Mouse (Mus musculus) brain, embryonic 14.5 days (tissue): ENCODE data around the gene Smarca2. TPM values are rescaled to one million over a fixed set of nuclear protein-coding genes. Genes with fewer than 3 reads are reported as not detected.
A peak's percentile ranks its signal among the peaks of the same experiment; 100 is the strongest.
"Not testable (repeated sequence)": the region's sequence is repeated elsewhere in the genome, so short reads cannot be mapped to it uniquely, and the experiment has no call there.

Experiments used
- DNase-seq: peaks from one replicate; pipeline ENCODE4 v3.0.0-alpha.2; 2011; ENCODE audit warnings: low read depth
- CTCF ChIP-seq: fragments of 200-500 bp; IDR thresholded peaks from 2 replicates; pipeline ENCODE4 v1.5.1; 2012; ENCODE audit warnings: inconsistent platforms, mild to moderate bottlenecking, moderate library complexity, borderline replicate concordance; ENCODE audit not compliant: insufficient read depth, insufficient read length; ENCODE audit errors: extremely low read depth
- POLR2A ChIP-seq: fragments of 200-500 bp; IDR thresholded peaks from 2 replicates; pipeline ENCODE4 v1.6.1; 2012; ENCODE audit warnings: mild to moderate bottlenecking, inconsistent platforms, borderline replicate concordance; ENCODE audit not compliant: poor library complexity, insufficient read depth, insufficient read length, severe bottlenecking; ENCODE audit errors: extremely low read depth
- polyA plus RNA-seq: library from polyadenylated mRNA; depleted of rRNA; stranded (reverse); fragments of >200 nt; gene quantifications from 2 replicates; pipeline ENCODE4 v1.2.3, GENCODE M21; 2012

Gene Smarca2
- polyA plus RNA-seq, 1 experiment: 100 TPM

- TF ChIP-seq CTCF (peak; percentile 35; the same call in 1 of the 2 replicates), POLR2A (no peak)
- no peak for DNase-seq
Observed at GRCm38 (mm10) chr19:26711268-26711667, 106.4 kb downstream of the Smarca2 start.

- TF ChIP-seq CTCF: no peak
- no peak for DNase-seq
Observed at GRCm38 (mm10) chr19:26716217-26716616, 111.4 kb downstream of the Smarca2 start.

DNA sequence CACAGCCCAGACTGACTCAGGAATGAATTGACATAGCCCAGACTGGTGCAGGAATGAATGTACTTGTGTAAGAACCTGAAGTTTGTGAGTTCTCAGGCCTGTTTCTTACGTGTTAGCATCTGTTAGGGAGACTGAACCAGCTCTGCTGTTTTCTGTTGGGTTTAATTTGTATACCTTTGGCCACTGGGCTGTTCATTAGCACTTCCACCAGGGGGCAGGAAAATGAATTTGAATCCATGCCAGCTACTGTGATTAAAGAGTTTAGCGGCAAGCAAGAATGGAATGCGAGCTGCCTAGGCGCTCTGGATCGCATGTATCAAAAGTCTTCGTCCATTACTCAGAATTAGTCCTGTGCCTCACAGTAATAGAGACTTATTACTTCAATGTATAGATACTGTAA lies 113.4 kb downstream of the Smarca2 start:
- DNase-seq: peak; percentile 80
- peak; percentile 56; the same call in 1 of the 2 replicates for TF ChIP-seq CTCF
- TF ChIP-seq POLR2A: no peak

GRCm38 (mm10) chr19:26719161-26719560 lies 114.3 kb downstream of the Smarca2 start:
- DNase-seq: no peak
- no peak for TF ChIP-seq POLR2A
- TF ChIP-seq CTCF: no peak

DNA sequence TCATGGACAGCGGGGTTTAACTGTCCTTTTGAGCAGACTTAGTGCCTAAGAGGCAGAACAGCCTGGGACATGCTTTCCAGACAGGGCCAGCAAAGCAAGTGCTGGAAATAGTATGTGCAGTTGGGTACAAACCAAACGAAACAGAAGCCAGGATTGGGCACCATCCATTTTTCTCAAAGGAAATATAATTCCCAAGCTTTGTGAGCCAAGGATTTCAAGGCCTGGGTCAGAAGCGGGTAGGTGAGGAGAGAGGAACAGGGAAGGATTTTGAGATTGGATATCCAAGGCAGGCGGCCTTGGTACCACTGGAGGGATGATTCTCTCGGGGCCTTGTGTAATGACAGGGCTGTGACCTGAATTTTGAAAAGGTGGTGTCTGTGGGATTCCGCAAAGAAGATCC lies 116.9 kb downstream of the Smarca2 start:
- DNase-seq: no peak
- TF ChIP-seq POLR2A (no peak), CTCF (no peak)

DNA sequence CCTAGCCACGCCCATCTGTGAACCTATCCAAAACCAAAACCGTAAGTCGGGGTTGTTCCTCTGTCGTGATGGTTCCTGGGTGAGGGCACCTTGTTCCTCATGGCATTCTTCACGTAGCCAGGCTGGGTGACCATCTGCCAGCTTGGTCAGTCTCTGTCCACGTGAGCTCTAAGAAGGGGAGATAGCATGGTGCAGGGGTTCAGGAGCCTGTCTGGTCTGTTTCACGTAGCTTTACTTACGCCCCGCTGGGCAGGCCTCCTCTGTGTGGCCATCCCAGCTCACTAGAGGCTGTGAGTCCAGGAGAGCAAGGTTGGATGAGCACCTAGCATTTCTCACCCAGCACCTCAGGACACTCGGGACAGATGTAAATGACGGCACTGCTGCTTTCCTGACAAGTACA lies 119.0 kb downstream of the Smarca2 start:
- DNase-seq: no peak
- no peak for TF ChIP-seq POLR2A
- TF ChIP-seq CTCF: no peak

DNA sequence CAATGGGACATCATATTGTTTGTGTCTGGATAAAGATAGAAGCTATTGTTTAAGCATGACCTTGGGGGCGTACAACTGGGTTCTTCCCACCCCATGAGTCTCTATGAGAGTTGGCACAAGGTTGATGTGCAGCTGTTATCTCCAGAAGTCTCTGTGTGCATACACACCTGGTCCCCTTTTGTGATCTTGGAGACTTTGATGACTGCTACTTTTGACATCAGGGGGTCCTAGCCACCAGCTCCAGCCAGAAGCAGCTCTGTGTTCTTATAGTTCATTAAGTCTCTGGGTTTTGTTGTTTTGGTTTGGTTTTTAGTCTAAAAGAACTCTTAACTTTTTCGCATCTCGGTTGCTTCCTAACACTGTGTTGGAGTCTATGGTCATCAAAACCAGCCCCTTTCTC lies 119.8 kb downstream of the Smarca2 start:
- TF ChIP-seq POLR2A (no peak), CTCF (no peak)
- no peak for DNase-seq

DNA sequence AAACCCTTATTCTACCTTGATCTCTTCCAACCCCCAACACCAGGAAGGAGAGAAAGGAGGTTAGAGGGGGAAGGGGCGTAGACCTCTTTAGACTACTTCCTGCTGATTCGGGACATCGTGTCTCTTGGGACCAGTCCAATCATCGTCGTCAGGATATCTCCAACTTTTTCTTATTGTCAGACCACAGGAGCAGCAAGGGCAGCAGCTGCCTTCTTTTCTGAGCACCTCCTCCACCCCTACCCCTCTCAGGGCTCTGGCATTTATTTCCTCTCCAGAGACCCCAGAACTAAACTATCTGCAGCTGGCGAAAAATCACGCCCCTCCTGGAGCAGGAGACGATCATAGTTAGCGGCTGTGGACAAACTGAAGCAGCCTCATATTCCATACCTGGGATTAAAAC lies 122.9 kb downstream of the Smarca2 start:
- no peak for DNase-seq
- TF ChIP-seq CTCF: no peak
- TF ChIP-seq POLR2A: no peak

DNA sequence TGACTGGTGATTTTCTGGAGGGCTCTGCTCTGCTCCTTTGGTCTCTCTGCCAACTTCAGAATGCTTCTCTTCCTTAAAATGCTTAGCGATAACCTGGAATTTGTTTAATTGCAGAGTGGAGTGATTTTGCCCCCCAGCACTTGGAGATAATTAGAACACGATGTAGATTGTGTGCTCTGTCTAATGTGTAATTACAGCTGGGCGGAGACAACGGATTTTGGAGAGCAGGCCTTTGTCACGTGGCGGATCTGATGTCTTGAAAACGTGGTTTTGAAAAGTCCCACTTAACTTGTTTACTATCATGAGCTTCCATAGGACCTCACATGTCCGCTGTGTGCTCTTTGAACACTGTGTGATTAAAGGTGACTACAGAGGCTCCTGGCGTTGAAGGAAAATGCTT lies 125.6 kb downstream of the Smarca2 start:
- DNase-seq: peak; percentile 44
- TF ChIP-seq CTCF (no peak), POLR2A (no peak)

DNA sequence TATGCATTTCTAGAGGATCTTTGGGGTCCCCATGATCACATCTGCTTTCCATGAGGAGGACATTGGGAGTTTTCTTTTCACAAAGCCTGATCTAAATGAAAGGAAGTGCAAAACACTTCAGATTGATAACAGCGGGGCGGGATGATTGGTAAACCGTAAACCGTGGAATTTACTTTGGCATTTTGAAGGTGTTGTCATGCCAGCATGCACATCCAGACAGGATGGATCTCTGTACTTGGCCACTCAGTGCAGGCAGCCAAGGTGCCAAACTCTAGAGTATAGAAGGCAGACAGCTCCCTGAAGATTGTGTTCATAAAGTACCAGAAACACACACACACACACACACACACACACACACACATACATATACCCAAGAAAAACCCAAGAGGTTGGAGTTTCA lies 126.3 kb downstream of the Smarca2 start:
- DNase-seq: no peak
- TF ChIP-seq POLR2A (no peak), CTCF (no peak)

DNA sequence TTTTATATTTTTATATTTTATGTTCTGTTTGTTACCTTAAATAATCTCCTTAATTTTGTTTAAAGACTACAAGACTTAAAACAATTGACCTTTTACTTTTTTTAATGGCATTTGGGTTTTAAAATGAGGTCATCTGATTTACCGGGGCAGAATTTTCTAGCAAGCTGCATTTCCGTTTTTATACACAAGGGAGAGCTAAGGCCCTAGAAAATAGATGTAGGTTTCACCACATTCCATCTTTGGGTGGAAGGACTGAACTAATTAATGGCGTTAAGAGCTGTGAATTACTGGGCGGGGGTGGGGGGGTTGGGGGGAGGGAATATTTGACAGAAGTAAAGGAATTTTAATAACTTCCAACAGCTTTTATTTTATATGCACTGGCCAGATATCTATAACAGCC lies 127.0 kb downstream of the Smarca2 start:
- TF ChIP-seq CTCF: peak; percentile 37; the same call in 1 of the 2 replicates
- no peak for TF ChIP-seq POLR2A
- DNase-seq: peak; percentile 83

DNA sequence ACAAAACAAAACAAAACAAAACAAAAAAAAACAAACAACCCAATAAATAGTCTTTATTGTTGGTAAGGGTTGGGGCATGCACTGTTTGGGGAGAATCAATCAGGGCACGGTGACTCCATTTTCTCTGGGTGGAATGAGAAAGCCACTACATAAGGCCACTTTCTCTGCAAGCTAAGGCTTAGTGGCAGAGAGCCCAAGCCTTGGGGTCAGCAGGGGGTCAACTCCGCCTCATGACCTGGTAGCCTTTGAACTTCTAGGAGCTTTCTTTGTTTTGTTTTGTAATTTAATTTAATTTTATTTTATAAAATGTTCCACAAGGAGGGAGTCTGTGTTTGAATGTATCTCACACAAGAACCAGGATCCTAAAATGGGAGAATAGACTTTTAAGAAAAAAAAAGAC lies 128.2 kb downstream of the Smarca2 start:
- no peak for TF ChIP-seq POLR2A
- TF ChIP-seq CTCF: no peak
- no peak for DNase-seq

DNA sequence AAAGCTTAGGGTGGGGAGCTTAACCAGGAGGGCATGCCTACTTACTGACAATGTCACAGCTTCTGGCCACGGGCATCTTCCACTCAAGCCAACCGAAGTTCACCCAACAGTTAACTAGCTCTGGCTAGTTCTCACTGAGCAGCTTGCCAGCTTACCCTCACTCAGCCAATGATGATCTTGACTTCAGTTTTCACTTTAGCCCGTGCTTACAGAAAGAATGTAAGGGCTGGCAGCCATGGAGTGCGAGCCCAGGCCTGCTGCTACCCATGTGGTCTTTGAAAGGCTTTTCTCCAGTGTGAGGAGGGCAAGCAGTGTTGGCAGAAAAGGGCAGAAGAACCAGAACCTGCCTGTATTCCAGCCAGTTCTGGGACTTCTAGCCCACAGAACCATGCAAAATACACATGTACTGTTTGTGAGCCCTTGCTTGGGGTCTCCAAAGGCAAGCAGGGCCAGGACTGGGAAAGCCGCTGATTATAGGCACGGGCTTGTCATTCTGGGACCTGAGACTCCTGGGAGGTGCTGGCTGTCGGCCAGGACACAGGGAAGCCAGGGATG lies 128.8 kb downstream of the Smarca2 start:
- TF ChIP-seq CTCF (no peak), POLR2A (no peak)
- peak; percentile 30 for DNase-seq

- DNase-seq: peak; percentile 54
- TF ChIP-seq POLR2A: no peak
- no peak for TF ChIP-seq CTCF
Observed at GRCm38 (mm10) chr19:26734704-26735109, 129.9 kb downstream of the Smarca2 start.

DNA sequence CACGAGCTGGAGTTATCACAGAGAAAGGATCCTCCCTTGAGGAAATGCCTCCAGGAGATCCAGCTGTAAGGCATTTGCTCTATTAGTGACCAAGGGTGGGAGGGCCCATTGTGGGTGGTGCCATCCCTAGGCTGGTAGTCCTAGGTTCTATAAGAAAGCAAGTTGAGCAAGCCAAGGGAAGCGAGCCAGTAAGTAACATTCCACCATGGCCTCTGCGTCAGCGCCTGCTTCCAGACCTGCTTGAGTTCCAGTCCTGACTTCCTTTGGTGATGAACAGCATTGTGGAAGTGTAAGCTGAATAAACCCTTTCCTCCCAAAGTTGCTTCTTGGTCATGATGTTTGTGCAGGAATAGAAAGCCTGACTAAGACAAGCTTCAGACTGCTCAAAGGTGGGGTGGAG lies 140.2 kb downstream of the Smarca2 start:
- DNase-seq: not testable (repeated sequence)

DNA sequence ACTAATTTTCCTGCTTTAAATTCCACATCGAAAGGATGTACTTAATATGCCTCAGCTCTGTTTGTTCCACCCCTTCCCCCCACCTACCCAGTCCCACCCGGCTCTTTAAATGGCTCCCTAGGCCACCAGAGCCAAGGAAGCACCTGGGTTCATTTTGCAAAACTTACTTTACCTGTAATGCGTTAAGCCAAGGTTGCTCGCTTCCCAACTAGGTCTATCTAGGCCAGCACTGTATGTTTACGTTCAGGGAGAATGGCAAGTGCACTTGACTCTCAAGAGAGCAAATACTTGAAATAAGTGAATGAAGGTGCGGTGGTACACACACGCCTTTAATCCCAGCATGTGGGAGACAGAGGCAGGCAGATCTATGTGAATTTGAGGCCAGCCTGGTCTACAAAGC lies 140.7 kb downstream of the Smarca2 start:
- DNase-seq: no peak
- TF ChIP-seq POLR2A: no peak
- no peak for TF ChIP-seq CTCF

DNA sequence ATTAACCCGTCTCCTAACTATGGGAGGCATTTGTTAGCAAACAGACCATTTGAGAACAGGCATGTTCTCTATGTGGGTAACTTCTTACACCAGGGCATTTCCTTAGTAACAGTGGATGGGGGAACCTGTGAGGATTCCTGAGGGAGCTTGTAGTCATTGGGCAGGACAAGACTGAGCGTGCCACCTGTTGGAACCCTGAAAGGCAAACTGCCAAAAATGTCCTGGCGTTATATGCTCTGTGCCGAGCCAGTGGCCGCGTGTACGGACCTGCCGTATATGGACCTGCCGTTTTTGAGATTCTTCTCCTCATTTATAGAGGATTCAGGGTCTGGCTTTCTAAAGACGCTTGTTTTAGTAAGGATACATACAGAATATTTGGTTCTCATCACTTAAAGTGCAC lies 141.4 kb downstream of the Smarca2 start:
- TF ChIP-seq POLR2A (no peak), CTCF (no peak)
- DNase-seq: no peak
